Mouse (Mus musculus): Measurements from ENCODE around the gene Zc3h4.

Zc3h4 gene

GRCm38 (mm10) chr7:16401991-16402431, 1.3 kb downstream of the Zc3h4 start:
- peak; percentile 53 to 57 for DNase-seq

- peak in 1 of 2 experiments; percentile 25 for DNase-seq
Measured at GRCm38 (mm10) chr7:16402449-16402848, 1.7 kb downstream of the Zc3h4 start.

- DNase-seq: peak in 1 of 2 experiments; percentile 35
Measured at GRCm38 (mm10) chr7:16402968-16403948, 2.5 kb downstream of the Zc3h4 start.

- no peak for DNase-seq
Measured at GRCm38 (mm10) chr7:16404315-16405072, 3.8 kb downstream of the Zc3h4 start.

- DNase-seq: peak in 1 of 2 experiments; percentile 35
Measured at GRCm38 (mm10) chr7:16405073-16405455, 4.4 kb downstream of the Zc3h4 start.

- DNase-seq: peak; percentile 26 to 42
Measured at GRCm38 (mm10) chr7:16405516-16406351, 5.0 kb downstream of the Zc3h4 start.

GRCm38 (mm10) chr7:16406978-16407377, 6.3 kb downstream of the Zc3h4 start:
- no peak for DNase-seq

- DNase-seq: no peak
Measured at GRCm38 (mm10) chr7:16411100-16411499, 10.4 kb downstream of the Zc3h4 start.

GRCm38 (mm10) chr7:16412220-16412896, 11.6 kb downstream of the Zc3h4 start:
- DNase-seq: no peak

- no peak for DNase-seq
Measured at GRCm38 (mm10) chr7:16412930-16413329, 12.2 kb downstream of the Zc3h4 start.

- no peak for DNase-seq
Measured at GRCm38 (mm10) chr7:16415426-16415825, 14.7 kb downstream of the Zc3h4 start.

GRCm38 (mm10) chr7:16417141-16417771, 16.5 kb downstream of the Zc3h4 start:
- DNase-seq: no peak

- DNase-seq: no peak
Measured at GRCm38 (mm10) chr7:16418713-16419112, 18.0 kb downstream of the Zc3h4 start.

GRCm38 (mm10) chr7:16420493-16421118, 19.9 kb downstream of the Zc3h4 start:
- DNase-seq: no peak

GRCm38 (mm10) chr7:16422222-16422856, 21.6 kb downstream of the Zc3h4 start:
- no peak for DNase-seq

- no peak for DNase-seq
Measured at GRCm38 (mm10) chr7:16423731-16424130, 23.0 kb downstream of the Zc3h4 start.

- DNase-seq: no peak
Measured at GRCm38 (mm10) chr7:16425721-16426120, 25.0 kb downstream of the Zc3h4 start.

- DNase-seq: peak; percentile 63 to 79
Measured at GRCm38 (mm10) chr7:16426129-16426729, 25.5 kb downstream of the Zc3h4 start.

- no peak for DNase-seq
Measured at GRCm38 (mm10) chr7:16433352-16433971, 32.8 kb downstream of the Zc3h4 start.

GRCm38 (mm10) chr7:16435088-16435487, 34.4 kb downstream of the Zc3h4 start:
- no peak for DNase-seq
